Mouse (Mus musculus): Measurements from ENCODE around the gene Ubqln4.

DNA sequence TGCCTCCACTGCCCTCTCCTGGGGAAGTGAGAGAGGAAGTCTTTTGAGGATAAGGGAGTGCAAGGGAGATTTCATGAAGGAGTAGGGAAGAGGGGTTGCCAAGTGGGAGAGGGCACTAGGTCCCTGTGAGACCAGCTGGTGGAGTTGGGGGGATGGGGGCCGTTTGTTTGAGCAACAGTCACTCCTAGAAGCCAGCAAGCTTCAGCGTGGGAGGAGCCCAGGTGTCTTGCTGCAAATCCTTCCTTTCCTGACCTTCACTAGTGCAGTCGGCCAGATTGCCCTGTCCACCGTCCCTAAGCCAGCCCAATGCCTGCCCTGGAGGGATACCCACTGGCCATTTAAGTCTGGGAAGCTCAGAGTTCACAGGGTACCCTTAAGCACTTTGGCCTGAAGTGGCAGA lies 42.0 kb upstream of the Ubqln4 start:
- no peak for TF ChIP-seq CTCF (conservative IDR thresholded peaks at IDR 0.05; ENCODE audit: low read length)
- no peak for TF ChIP-seq NANOG (IDR thresholded peaks at IDR 0.05; ENCODE audit: borderline replicate concordance, low read length)

Measured in E14TG2a.4 (cell line).